Mouse (Mus musculus) brain, embryonic 14.5 days (tissue): ENCODE results near the gene Runx1.

Experiments used
- CTCF ChIP-seq: fragments of 200-500 bp; IDR thresholded peaks from 2 replicates; pipeline ENCODE4 v1.5.1; 2012; ENCODE audit warnings: inconsistent platforms, mild to moderate bottlenecking, moderate library complexity, borderline replicate concordance; ENCODE audit not compliant: insufficient read depth, insufficient read length; ENCODE audit errors: extremely low read depth
- POLR2A ChIP-seq: fragments of 200-500 bp; IDR thresholded peaks from 2 replicates; pipeline ENCODE4 v1.6.1; 2012; ENCODE audit warnings: mild to moderate bottlenecking, inconsistent platforms, borderline replicate concordance; ENCODE audit not compliant: poor library complexity, insufficient read depth, insufficient read length, severe bottlenecking; ENCODE audit errors: extremely low read depth

- TF ChIP-seq POLR2A, result no peak
- no peak for TF ChIP-seq CTCF
These were observed 137.0 kb downstream of the Runx1 start for GRCm38 (mm10) chr16:92688941-92689340.
